Mouse (Mus musculus): Measurements from ENCODE around the gene Herc3.

The Herc3 gene

DNA sequence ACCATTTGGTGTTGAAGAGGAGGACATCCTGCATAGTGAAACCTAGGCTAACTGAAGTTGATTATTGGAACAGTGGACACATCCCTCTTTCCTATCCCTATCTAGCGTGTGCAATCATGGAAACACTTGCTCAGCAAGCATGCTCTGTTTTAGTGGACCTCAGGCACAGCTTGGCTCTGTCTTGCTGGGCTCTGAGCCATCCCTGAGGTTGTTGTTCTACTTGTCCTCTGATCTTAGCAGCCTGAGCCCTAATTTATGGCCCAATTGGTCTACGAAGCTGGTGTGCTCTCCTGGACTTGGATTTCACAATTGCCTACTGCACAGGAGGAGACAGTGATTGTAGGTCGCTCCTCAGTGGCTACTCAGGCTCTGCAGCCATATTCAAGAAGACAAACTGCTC is 137.0 kb downstream of the Herc3 start:
- no peak for DNase-seq (ENCODE audit: low read depth, low spot score)

Measured in CD4-positive, CD25-positive, alpha-beta regulatory T cell, adult 2 months (primary cell).